Mouse (Mus musculus) heart, postnatal 0 days (tissue): ENCODE results near the gene Adamtsl2. TPM values are rescaled to one million over a fixed set of nuclear protein-coding genes. Genes with fewer than 3 reads are reported as not detected.

Experiments used
- ATAC-seq: fragments of 200-750 bp; cut with Nextera tagmentation; 2 replicates; pipeline ENCODE4 v1.8.0; 2017; ENCODE audit warnings: low read depth, moderate number of reproducible peaks, moderate library complexity; ENCODE audit not compliant: insufficient read depth
- DNase-seq: peaks from one replicate; pipeline ENCODE4 v3.0.0-alpha.2; 2016; ENCODE audit warnings: low spot score
- H3K27ac ChIP-seq: fragments of 300-500 bp; sonication (generic); 2 replicates; pipeline ENCODE4 v1.5.1; 2014; ENCODE audit warnings: low read depth, mild to moderate bottlenecking
- H3K27me3 ChIP-seq: fragments of 300-500 bp; sonication (generic); 2 replicates; pipeline ENCODE4 v1.6.1; 2014; ENCODE audit warnings: low read length, mixed read lengths; ENCODE audit not compliant: control insufficient read depth, insufficient read depth
- H3K36me3 ChIP-seq: fragments of 300-500 bp; sonication (generic); replicated peaks from 2 replicates; pipeline ENCODE4 v1.6.1; 2014; ENCODE audit warnings: low read length, mixed read lengths; ENCODE audit not compliant: control insufficient read depth, insufficient read depth
- H3K4me1 ChIP-seq: fragments of 300-500 bp; sonication (generic); 2 replicates; pipeline ENCODE4 v1.6.1; 2014; ENCODE audit warnings: antibody characterized with exemption; ENCODE audit not compliant: control insufficient read depth, insufficient read depth
- H3K4me2 ChIP-seq: fragments of 300-500 bp; sonication (generic); 2 replicates; pipeline ENCODE4 v1.6.1; 2014; ENCODE audit warnings: low read depth, mild to moderate bottlenecking, low read length, moderate library complexity
- H3K4me3 ChIP-seq: fragments of 300-500 bp; sonication (generic); 2 replicates; pipeline ENCODE4 v1.5.1; 2014; ENCODE audit warnings: low read depth, low read length
- H3K9ac ChIP-seq: fragments of 300-500 bp; sonication (generic); replicated peaks from 2 replicates; pipeline ENCODE4 v1.6.1; 2014; ENCODE audit warnings: low read depth, low read length, mixed read lengths
- H3K9me3 ChIP-seq: fragments of 300-500 bp; sonication (generic); replicated peaks from 2 replicates; pipeline ENCODE4 v1.6.1; 2016; ENCODE audit warnings: low read length; ENCODE audit not compliant: control insufficient read depth
- CTCF ChIP-seq: IDR thresholded peaks from 2 replicates; pipeline ENCODE4 v1.5.1; 2016; ENCODE audit warnings: antibody characterized with exemption, control low read depth, low read depth
- EP300 ChIP-seq: IDR thresholded peaks from 2 replicates; pipeline ENCODE4 v1.6.1; 2016; ENCODE audit warnings: antibody characterized with exemption, low read depth
- WGBS: fragments of 180-500 bp; shearing (Covaris S2); extraction: QIAGEN DNeasy Blood & Tissue Kit; methylation state at CpG from one replicate; pipeline ENCODE4 v1.1.7; 2014; 5-methylcytosine and 5-hydroxymethylcytosine counted together
- polyA plus RNA-seq: library from polyadenylated mRNA; unstranded; fragments of >200 nt; fragmentation: Nextera tagmentation; extraction: Ambion mirVana; gene quantifications from 2 replicates; pipeline ENCODE4 v1.2.1, GENCODE M21; 2015
- total RNA-seq: library from RNA; depleted of rRNA; stranded (reverse); fragments of >200 nt; gene quantifications from 2 replicates; pipeline ENCODE4 v1.2.3, GENCODE M21; 2014; ENCODE audit warnings: low replicate concordance

Gene Adamtsl2
- total and polyA plus RNA-seq, 2 experiments from 2014 or later: 7.2 to 21.9 TPM

DNA sequence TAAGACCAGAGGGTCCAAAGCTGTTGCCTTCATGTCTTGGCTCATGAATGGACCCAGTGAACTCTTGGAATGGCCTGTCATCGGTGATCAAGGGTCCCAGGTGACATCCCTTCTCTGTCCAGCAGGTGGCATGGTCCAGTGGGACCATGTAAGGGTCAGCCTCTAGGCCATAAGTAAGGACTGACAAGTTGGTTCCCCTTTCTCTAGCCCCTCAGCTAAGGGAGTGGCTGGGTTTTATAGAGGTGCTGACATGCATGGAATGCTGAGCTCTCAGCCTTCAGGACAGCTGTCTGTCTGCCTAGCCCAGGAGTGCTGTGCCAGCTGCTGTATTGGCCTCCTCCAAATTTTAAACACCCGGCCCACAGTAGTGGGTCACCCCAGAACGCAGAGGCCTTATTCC is 3.7 kb upstream of the Adamtsl2 start:
- peak; percentile 47 for DNase-seq
- peak; percentile 25 for ATAC-seq
- Histone ChIP-seq H3K4me3 (no peak overlapping the region), H3K4me1 (peaks cover 47% of the 10 kb centered on the region), H3K9ac (no peak overlapping the region), H3K27ac (no peak overlapping the region), H3K9me3 (no peaks in the 10 kb centered on the region), H3K36me3 (no peaks in the 10 kb centered on the region), H3K4me2 (no peak overlapping the region), H3K27me3 (no peaks in the 10 kb centered on the region)
- WGBS: 59% methylated on average over 3 of the region's 3 CpGs
- no peak for TF ChIP-seq EP300
- peak; percentile 82 for TF ChIP-seq CTCF

DNA sequence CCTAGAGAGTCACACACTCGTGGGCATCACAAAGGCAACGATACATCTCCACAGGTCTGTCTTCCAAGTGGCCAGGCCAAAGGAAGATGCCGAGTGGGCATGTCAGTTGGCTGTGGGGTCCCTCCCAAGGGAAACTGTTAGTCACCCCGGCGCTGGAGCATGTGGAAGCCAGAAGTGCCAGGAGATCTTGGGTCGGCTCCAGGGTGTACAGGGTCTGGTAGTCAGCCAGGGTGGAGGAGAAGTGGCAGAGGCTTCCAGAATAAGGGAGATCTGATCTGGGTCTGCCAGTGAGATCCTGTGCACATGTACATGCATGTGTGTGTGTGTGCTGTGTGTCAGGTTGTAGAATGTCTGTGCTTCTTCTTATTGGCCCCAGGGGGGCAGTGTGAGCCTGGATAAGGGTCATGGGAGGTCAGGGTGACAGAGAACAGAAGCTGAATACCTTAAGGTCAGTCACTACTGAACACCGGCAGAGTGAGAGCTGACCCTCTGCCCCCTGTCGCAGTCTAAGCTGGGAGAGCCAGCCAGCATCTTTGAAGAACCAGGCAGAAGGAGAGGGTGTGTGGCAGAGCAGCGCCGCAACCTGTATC is 1.4 kb upstream of the Adamtsl2 start:
- no peak overlapping the region for H3K27ac ChIP-seq
- no peak for DNase-seq
- 0 out of 2 replicates have a peak, but pooled peaks have one; percentile 15 for ATAC-seq

DNA sequence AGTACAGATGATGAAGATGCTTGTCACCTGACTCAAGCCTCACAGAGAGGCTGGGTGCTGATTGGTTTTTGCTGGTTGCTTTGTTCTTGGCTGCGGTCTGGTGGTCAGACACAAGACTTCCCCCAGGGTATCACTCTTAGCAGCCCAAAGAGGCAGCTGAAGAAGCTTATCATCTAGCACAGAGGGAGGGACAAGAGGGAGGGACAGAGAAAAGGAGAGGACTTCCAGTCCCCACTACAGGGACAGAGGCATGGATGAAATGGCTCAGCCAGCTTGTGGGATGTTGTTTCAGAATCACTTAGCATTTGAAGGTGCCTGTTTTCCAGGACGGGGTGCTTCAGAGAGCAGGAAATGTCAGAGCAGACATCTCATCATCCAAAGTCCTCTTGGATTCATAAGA is 867 bp upstream of the Adamtsl2 start:
- Histone ChIP-seq H3K9me3 (no peaks in the 10 kb centered on the region), H3K27ac (no peak overlapping the region), H3K4me3 (no peak overlapping the region), H3K27me3 (no peaks in the 10 kb centered on the region), H3K9ac (no peak overlapping the region), H3K4me2 (no peak overlapping the region), H3K36me3 (no peaks in the 10 kb centered on the region), H3K4me1 (peaks cover 33% of the 10 kb centered on the region)
- no peak for TF ChIP-seq EP300
- TF ChIP-seq CTCF: no peak
- ATAC-seq (no peak), DNase-seq (no peak)
- WGBS: 28% methylated on average over 2 of the region's 2 CpGs

More for the DNA sequence above, 1.4 kb upstream of the Adamtsl2 start:
- Histone ChIP-seq H3K36me3 (no peaks in the 10 kb centered on the region), H3K9ac (no peak overlapping the region), H3K4me1 (peaks cover 33% of the 10 kb centered on the region), H3K4me2 (no peak overlapping the region), H3K4me3 (no peak overlapping the region), H3K27me3 (no peaks in the 10 kb centered on the region), H3K9me3 (no peaks in the 10 kb centered on the region)
- WGBS: 63% methylated on average over 10 of the region's 10 CpGs
- no peak for TF ChIP-seq EP300
- TF ChIP-seq CTCF: peak; percentile 49

GRCm38 (mm10) chr2:27079649-27080048 is 470 bp downstream of the Adamtsl2 start:
- peak overlapping the region; percentile 29; the same call in 1 of the 2 replicates for H3K9ac ChIP-seq
- H3K4me3 ChIP-seq: peak overlapping the region; percentile 21
- DNase-seq: no peak
- no peaks in the 10 kb centered on the region for H3K9me3 ChIP-seq
- peak overlapping the region; percentile 58 for H3K27ac ChIP-seq
- H3K27me3 ChIP-seq: no peaks in the 10 kb centered on the region
- no peaks in the 10 kb centered on the region for H3K36me3 ChIP-seq
- 0 out of 2 replicates have a peak, but pooled peaks have one; percentile 3 for ATAC-seq
- H3K4me2 ChIP-seq: peak overlapping the region; percentile 52
- WGBS: 43% methylated on average over 2 of the region's 2 CpGs
- TF ChIP-seq EP300 (no peak), CTCF (no peak)
- H3K4me1 ChIP-seq: peaks cover 38% of the 10 kb centered on the region

GRCm38 (mm10) chr2:27083761-27084475 is 4.7 kb downstream of the Adamtsl2 start:
- WGBS: 58% methylated on average over 12 of the region's 12 CpGs
- no peak overlapping the region for H3K4me2 ChIP-seq
- H3K27me3 ChIP-seq: no peaks in the 10 kb centered on the region
- H3K9ac ChIP-seq: no peak overlapping the region
- no peaks in the 10 kb centered on the region for H3K9me3 ChIP-seq
- peaks cover 40% of the 10 kb centered on the region for H3K4me1 ChIP-seq
- no peak overlapping the region for H3K4me3 ChIP-seq
- H3K36me3 ChIP-seq: no peaks in the 10 kb centered on the region
- TF ChIP-seq CTCF: no peak
- TF ChIP-seq EP300: no peak; the same call in 1 of the 2 replicates
- H3K27ac ChIP-seq: no peak overlapping the region
- ATAC-seq (no peak), DNase-seq (no peak)
